Mouse (Mus musculus): ENCODE measurements around the gene Krtcap3. TPM values are rescaled to one million over a fixed set of nuclear protein-coding genes. Genes with fewer than 3 reads are reported as not detected.

Krtcap3 gene
- polyA plus RNA-seq, 1 experiment from 2014 or later, result 21.2 TPM

GRCm38 (mm10) chr5:31221304-31221945 lies 30.1 kb upstream of the Krtcap3 start:
- Histone ChIP-seq H3K27me3 (replicated peaks; ENCODE audit: low read depth, poor library complexity, severe bottlenecking) (no peaks in the 10 kb centered on the region), H3K9me3 (no peaks in the 10 kb centered on the region), H3K4me3 (peak overlapping the region; percentile 99), H3K36me3 (replicated peaks) (peaks cover 7% of the 10 kb centered on the region; the same call in 1 of the 2 replicates), H3K4me1 (peaks cover 16% of the 10 kb centered on the region), H3K27ac (replicated peaks) (peak overlapping the region; percentile 97)
- DNase-seq (ENCODE audit: low spot score), result peak; percentile 59
- WGBS, result 14% methylated on average over 11 of the region's 11 CpGs

- Histone ChIP-seq H3K4me3 (no peak overlapping the region), H3K27me3 (replicated peaks; ENCODE audit: low read depth, poor library complexity, severe bottlenecking) (no peaks in the 10 kb centered on the region), H3K4me1 (peaks cover 16% of the 10 kb centered on the region), H3K36me3 (replicated peaks) (no peaks in the 10 kb centered on the region), H3K27ac (replicated peaks) (no peak overlapping the region), H3K9me3 (no peaks in the 10 kb centered on the region)
- no peak for DNase-seq (ENCODE audit: low spot score)
- 92% methylated on average over 9 of the region's 9 CpGs for WGBS
Observed at GRCm38 (mm10) chr5:31222696-31223095, 28.8 kb upstream of the Krtcap3 start.

DNA sequence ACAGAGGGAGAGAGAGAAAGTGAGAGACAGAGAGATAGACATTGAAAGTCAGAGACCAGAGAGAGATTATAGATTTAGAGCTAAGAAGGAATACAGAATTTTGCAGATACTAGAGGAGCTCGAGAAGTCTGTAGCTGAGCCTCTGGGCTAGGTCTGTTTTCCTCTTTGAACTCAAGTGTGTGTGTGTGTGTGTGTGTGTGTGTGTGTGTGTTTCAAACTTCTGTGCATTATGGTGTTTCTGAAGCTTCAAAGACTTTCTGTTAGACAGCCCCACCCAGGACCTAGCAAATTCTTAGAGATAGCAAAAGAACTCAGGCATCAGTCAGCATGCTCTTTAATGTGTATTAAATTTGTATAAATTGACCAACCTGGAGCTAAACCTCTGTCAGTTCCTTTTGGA lies 24.9 kb upstream of the Krtcap3 start:
- H3K27ac ChIP-seq (replicated peaks), result no peak overlapping the region
- 72% methylated on average over 1 of the region's 1 CpGs for WGBS

DNA sequence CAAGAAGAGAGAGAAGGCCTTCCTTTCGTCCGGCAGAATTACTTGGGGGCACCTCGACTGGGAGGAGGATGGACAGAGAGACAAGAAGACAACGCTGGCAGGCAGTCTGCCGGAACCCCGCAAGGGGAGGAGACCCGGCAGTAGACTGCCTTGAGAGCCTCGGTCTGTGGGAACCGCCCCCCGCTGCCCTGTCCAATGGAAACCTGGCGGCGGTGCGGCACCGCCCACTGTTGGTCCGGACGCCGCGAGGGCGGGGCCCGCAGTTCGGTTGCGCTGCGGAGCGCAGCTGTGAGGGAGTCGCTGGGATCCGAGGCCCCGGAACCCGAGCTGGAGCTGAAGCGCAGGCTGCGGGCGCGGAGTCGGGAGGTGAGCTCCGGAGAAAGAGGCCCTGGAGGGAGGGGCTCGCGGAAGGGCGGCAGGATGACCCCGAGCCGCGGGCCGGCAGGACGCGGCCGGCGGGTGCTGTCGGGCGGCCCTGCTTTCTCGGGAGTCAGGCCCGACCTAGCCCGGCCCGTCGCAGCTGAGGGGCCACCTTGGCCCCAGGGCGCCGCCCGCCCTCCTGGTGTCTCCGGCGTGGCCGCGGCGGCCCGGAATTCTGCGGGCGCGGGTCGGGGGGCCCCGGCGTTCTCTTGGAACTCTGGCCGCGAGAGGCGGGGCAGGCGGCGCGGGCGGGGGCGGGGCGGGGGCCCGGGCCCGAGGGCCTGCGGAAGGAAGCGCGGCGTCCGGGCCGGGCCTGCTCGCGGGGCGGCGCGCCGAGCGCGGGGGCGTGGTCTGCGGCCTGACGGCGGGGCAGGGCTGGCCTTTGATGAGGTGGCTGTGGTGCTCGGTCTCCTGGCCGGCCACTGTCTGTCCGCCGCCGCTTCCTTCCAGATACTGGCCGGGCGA lies 10.6 kb upstream of the Krtcap3 start, which contains the start of the genes Nrbp1 and Gm9970:
Nrbp1 (plus strand) TSS at position 228 of the 885 bp plus-strand sequence.
Gm9970 (minus strand) TSS at position 596 of the 885 bp plus-strand sequence.
- peak within 1 kb of the TSS; percentile 97 for H3K27ac ChIP-seq (replicated peaks)
- peaks cover 11% of the 10 kb centered on the region for H3K4me1 ChIP-seq
- H3K27me3 ChIP-seq (replicated peaks; ENCODE audit: low read depth, poor library complexity, severe bottlenecking), result no peaks in the 10 kb centered on the region
- WGBS, result under 1% methylated on average over 103 of the region's 103 CpGs
- H3K36me3 ChIP-seq (replicated peaks), result peaks cover 24% of the 10 kb centered on the region
- H3K4me3 ChIP-seq, result peak within 1 kb of the TSS; percentile 97
- peak; percentile 96 for DNase-seq (ENCODE audit: low spot score)
- 0 out of 2 replicates have a peak, but pooled peaks cover 3% of the 10 kb centered on the region for H3K9me3 ChIP-seq

More for the DNA sequence above, 24.9 kb upstream of the Krtcap3 start:
- Histone ChIP-seq H3K36me3 (replicated peaks) (no peaks in the 10 kb centered on the region), H3K9me3 (no peaks in the 10 kb centered on the region), H3K27me3 (replicated peaks; ENCODE audit: low read depth, poor library complexity, severe bottlenecking) (no peaks in the 10 kb centered on the region), H3K4me1 (peaks cover under 1% of the 10 kb centered on the region; the same call in 1 of the 2 replicates), H3K4me3 (no peak overlapping the region)
- DNase-seq (ENCODE audit: low spot score), result no peak

GRCm38 (mm10) chr5:31241522-31242034 lies 9.9 kb upstream of the Krtcap3 start:
- H3K9me3 ChIP-seq, result no peaks in the 10 kb centered on the region
- peak overlapping the region; percentile 97 for H3K4me3 ChIP-seq
- WGBS, result 1% methylated on average over 13 of the region's 13 CpGs
- H3K4me1 ChIP-seq, result peaks cover 11% of the 10 kb centered on the region
- H3K27me3 ChIP-seq (replicated peaks; ENCODE audit: low read depth, poor library complexity, severe bottlenecking), result no peaks in the 10 kb centered on the region
- DNase-seq (ENCODE audit: low spot score), result no peak
- H3K27ac ChIP-seq (replicated peaks), result peak overlapping the region; percentile 97
- H3K36me3 ChIP-seq (replicated peaks), result peaks cover 31% of the 10 kb centered on the region

DNA sequence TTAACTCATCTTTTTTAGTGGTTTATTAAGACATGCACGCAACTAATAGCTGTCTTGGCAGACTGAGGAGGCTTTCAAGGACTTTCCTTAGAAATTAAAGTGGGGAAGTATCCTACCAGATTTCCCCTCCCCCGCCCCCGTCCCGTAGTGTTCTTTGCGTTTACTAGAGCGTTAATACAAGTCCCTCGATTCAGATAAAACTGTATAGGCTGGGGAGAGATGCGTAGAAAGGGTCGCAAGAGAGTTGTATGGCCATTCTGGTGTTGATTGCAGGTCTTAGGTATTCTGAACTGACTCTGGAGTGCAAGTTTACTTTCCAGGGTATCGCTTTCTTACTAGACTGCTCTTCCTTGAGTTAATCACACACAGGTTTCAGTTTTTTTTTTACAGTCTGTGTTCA lies 9.3 kb upstream of the Krtcap3 start:
- Histone ChIP-seq H3K4me1 (peaks cover 11% of the 10 kb centered on the region), H3K27me3 (replicated peaks; ENCODE audit: low read depth, poor library complexity, severe bottlenecking) (no peaks in the 10 kb centered on the region), H3K4me3 (peak overlapping the region; percentile 97), H3K9me3 (no peaks in the 10 kb centered on the region), H3K27ac (replicated peaks) (no peak overlapping the region), H3K36me3 (replicated peaks) (peaks cover 37% of the 10 kb centered on the region)
- WGBS, result 32% methylated on average over 10 of the region's 10 CpGs
- DNase-seq (ENCODE audit: low spot score), result no peak

DNA sequence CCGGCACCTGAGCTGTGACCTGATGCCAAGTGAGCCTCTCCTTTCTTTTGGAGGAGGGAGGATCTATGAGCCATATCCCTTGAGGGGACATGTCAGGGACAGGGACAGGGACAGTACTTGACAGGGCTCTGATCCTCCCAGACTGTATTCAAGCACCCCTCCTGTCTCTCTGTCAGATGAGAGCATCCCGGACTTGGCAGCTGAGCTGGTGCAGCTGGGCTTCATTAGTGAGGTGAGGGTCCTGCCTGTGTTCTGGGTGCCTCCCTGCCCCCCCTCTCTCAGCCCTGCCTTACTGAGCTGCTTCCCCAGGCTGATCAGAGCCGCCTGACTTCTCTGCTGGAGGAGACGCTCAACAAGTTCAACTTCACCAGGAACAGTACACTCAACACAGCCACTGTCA lies 775 bp upstream of the Krtcap3 start:
- Histone ChIP-seq H3K4me3 (peak overlapping the region; percentile 56), H3K27ac (replicated peaks) (peak overlapping the region; percentile 83; the same call in 1 of the 2 replicates), H3K27me3 (replicated peaks; ENCODE audit: low read depth, poor library complexity, severe bottlenecking) (no peaks in the 10 kb centered on the region), H3K36me3 (replicated peaks) (peaks cover 100% of the 10 kb centered on the region), H3K4me1 (peaks cover 38% of the 10 kb centered on the region), H3K9me3 (no peaks in the 10 kb centered on the region)
- 40% methylated on average over 4 of the region's 4 CpGs for WGBS
- peak; percentile 51 for DNase-seq (ENCODE audit: low spot score)

- no peaks in the 10 kb centered on the region for H3K9me3 ChIP-seq
- H3K4me1 ChIP-seq, result peaks cover 38% of the 10 kb centered on the region
- H3K4me3 ChIP-seq, result peak overlapping the region; percentile 56
- WGBS, result 51% methylated on average over 10 of the region's 10 CpGs
- H3K27ac ChIP-seq (replicated peaks), result peak overlapping the region; percentile 83
- H3K27me3 ChIP-seq (replicated peaks; ENCODE audit: low read depth, poor library complexity, severe bottlenecking), result no peaks in the 10 kb centered on the region
- DNase-seq (ENCODE audit: low spot score), result no peak
- peaks cover 97% of the 10 kb centered on the region for H3K36me3 ChIP-seq (replicated peaks)
Observed at GRCm38 (mm10) chr5:31252151-31252550, 660 bp downstream of the Krtcap3 start.

GRCm38 (mm10) chr5:31252795-31253545 lies 1.5 kb downstream of the Krtcap3 start:
- 64% methylated on average over 16 of the region's 16 CpGs for WGBS
- H3K27me3 ChIP-seq (replicated peaks; ENCODE audit: low read depth, poor library complexity, severe bottlenecking), result no peaks in the 10 kb centered on the region
- no peaks in the 10 kb centered on the region for H3K9me3 ChIP-seq
- peak overlapping the region; percentile 83 for H3K27ac ChIP-seq (replicated peaks)
- DNase-seq (ENCODE audit: low spot score), result peak; percentile 67
- H3K36me3 ChIP-seq (replicated peaks), result peaks cover 97% of the 10 kb centered on the region
- peaks cover 38% of the 10 kb centered on the region for H3K4me1 ChIP-seq
- peak overlapping the region; percentile 56 for H3K4me3 ChIP-seq

DNA sequence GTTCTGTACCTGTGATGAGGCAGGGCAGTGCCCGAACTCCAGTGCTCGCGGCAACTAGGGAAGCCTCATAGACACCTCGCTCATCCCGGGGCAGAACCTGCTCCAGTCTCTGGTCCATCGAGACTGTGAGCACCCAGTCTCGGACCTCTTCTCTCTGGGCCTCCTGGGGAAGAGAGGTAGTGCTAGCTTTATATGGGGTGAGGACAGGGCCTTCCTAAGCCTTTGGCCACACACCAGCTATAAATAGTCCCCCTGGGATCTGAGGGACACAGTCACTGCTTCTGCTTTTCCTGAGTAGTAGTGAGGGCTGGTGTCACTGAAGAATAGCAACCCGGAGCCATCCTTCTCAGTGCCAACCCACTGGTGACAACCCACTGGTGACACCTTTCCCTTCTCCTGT lies 2.3 kb downstream of the Krtcap3 start:
- Histone ChIP-seq H3K27me3 (replicated peaks; ENCODE audit: low read depth, poor library complexity, severe bottlenecking) (no peaks in the 10 kb centered on the region), H3K9me3 (no peaks in the 10 kb centered on the region), H3K27ac (replicated peaks) (peak overlapping the region; percentile 83), H3K4me3 (0 out of 2 replicates have a peak overlapping the region, but pooled peaks have one; percentile 56), H3K36me3 (replicated peaks) (peaks cover 96% of the 10 kb centered on the region), H3K4me1 (peaks cover 38% of the 10 kb centered on the region)
- whole genome bisulfite sequencing, result 95% methylated on average over 8 of the region's 8 CpGs
- no peak for DNase-seq (ENCODE audit: low spot score)

DNA sequence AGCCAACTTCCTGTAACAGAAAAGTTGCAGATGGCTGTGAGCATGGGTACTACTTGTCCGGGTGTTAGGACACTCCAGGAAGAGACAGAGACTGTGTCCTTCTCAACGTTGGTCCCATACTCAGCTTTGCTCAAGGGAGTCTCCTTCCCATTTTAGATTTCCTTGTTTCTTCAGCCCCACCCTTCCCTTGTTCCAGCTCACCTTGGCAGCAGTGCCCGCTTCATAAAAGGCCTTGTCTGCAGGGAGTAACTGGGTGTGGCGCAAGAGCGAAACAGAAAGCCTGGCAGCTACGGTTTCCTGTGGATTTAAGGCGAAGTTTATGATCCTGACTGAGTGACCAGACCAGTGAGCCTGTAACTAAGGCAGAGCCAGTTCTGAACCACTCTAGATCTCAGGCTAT lies 3.0 kb downstream of the Krtcap3 start:
- Histone ChIP-seq H3K9me3 (no peaks in the 10 kb centered on the region), H3K27ac (replicated peaks) (no peak overlapping the region), H3K36me3 (replicated peaks) (peaks cover 96% of the 10 kb centered on the region), H3K4me1 (peaks cover 38% of the 10 kb centered on the region), H3K27me3 (replicated peaks; ENCODE audit: low read depth, poor library complexity, severe bottlenecking) (no peaks in the 10 kb centered on the region), H3K4me3 (no peak overlapping the region)
- no peak for DNase-seq (ENCODE audit: low spot score)
- WGBS, result 89% methylated on average over 7 of the region's 7 CpGs

DNA sequence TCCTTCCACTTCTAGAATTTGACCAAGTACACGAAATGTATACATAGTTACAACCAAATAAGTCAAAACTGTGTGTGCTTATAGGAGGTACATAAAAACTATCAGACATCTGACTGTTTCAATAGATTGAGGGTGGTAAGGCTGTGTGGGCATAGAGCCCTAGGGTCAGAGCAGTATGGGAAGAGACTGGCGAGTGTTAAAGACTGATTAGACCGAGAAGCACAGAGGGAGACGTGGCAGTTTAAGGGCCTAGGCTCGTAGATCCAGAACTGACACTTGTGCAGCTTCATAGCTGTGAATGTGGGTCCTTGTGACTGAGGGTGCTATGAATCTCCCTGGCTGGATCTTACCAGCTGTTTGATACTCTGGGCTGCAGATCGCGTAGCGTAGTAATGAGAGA lies 3.4 kb downstream of the Krtcap3 start:
- Histone ChIP-seq H3K36me3 (replicated peaks) (peaks cover 96% of the 10 kb centered on the region), H3K27ac (replicated peaks) (no peak overlapping the region), H3K4me1 (peaks cover 38% of the 10 kb centered on the region), H3K27me3 (replicated peaks; ENCODE audit: low read depth, poor library complexity, severe bottlenecking) (no peaks in the 10 kb centered on the region), H3K9me3 (no peaks in the 10 kb centered on the region), H3K4me3 (no peak overlapping the region)
- no peak for DNase-seq (ENCODE audit: low spot score)
- 89% methylated on average over 8 of the region's 8 CpGs for WGBS

Measured in embryonic facial prominence, embryonic 10.5 days (tissue).